Mouse (Mus musculus) adrenal gland, adult (tissue): ENCODE measurements around the gene Map3k7.
"Not testable (repeated sequence)": the region's sequence is repeated elsewhere in the genome, so short reads cannot be mapped to it uniquely, and the experiment has no call there.

Experiments
- DNase-seq, 2 experiments: peaks; one replicate each; pipeline ENCODE4 v3.0.0; 2022 to 2023; ENCODE audit warnings: low spot score in 1 of 2; ENCODE audit not compliant: inconsistent age in 2 of 2

Map3k7 gene

DNA sequence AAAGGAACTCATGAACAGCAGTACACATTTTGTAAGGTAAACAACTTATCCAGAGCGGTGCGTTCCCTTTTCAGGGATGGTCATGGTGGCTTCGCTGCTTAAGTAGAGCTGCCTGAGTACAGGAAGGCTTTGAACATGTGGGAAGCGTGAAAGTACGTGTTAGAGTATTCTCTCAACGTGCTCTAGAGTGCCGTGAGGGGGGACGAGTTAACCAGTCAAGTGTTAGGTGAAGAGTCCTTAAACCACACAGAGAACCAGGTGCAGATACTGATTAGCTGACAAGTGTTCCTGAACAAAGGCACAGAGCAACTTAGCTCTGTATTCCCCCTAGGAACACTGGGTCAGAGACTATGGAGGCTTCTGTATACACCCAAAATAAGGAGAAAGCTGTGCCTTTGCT, 18.0 kb downstream of the Map3k7 start:
- DNase-seq, result no peak

DNA sequence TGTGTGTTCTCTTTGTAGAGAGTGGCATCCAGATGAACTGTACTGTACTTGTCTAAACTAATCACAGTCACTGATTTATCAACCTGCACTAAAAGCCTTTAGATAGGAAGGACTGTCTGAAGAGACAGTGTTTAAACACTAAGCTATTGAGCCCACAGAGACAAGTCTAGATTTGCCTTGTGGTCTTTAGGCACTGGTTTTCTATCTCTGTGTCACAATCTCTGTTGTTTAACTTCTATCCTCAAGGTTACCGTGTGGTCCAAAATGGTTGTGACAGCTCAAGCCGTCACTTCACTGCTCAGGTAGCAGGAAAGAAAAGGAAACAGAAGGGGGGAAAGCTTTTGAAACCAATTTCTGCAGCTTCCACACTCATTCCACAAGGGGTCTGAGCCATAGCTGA, 29.5 kb downstream of the Map3k7 start:
- no peak for DNase-seq

DNA sequence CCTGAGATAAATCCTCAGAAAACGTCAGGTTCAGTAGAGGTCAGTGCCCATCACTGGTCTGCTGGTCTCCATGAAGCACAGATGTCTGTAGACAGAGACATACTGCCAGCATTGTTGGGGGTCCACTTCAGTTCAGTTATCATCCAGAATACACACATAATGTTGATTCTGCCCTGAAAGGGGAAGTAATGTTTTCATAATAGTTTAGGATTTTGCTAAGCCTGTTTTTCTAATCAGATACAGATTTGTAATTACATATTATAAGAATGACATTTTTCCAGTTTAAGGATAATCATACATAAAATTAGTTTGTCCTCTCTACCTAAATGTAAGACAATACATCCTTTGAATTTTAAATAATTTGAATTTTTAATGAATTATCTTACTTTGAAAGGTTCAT, 30.0 kb downstream of the Map3k7 start:
- no peak for DNase-seq

DNA sequence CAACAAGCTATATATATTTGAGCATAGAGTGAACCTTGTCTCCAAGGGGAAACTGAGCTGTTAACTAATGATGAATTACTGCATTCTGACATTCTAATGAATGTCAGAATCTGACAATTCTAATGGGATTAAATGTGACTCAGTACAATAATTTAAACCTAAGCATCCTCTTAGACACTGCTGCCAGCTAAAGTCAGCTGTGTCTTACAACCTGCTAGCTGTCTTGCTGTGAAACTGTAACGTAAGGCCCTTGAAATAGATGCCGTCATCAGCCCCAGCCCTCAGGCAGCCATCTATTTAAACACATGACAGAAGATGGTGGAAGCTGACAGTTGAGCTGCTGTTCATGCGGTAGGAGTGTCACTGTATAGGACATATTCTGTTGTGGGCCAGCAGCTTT, 37.6 kb downstream of the Map3k7 start:
- no peak for DNase-seq

DNA sequence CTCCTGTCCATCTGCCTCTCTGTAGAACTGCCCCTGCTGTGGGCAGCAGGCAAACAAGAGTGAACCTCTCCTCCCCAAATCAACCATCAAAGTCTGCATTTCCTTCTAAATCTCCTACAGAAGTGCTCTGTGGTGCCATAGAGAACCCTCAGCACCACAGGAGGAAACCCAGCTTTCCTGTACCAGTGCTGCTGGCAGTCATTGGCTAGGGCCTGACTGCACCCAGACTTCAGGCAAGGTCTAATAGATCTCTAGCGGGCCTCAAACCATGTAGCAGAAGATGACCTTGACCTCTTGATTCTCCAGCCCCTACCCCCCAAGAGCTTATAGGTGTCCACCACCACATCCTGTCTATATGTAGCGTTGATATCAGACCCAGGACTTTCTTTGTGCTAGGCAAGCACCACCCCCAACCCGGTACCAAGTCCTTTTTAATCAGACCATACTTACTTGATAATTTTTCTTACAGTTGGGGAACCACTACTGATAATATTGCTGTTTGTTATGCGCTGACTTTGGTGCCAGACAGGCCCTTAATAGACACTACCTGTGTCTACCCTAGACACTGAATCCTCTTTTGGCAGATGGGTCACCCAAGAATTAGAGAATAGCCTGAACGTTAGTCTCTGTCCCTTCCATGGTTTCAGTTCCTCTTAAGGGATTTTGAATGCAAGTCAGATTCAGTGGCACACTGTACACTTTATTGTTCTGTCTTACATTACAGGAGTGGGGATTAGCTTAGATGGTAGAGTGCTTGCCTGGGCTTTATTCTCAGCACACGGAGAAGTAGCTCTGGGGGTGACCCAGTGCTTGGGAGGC, 41.1 kb downstream of the Map3k7 start:
- no peak for DNase-seq

DNA sequence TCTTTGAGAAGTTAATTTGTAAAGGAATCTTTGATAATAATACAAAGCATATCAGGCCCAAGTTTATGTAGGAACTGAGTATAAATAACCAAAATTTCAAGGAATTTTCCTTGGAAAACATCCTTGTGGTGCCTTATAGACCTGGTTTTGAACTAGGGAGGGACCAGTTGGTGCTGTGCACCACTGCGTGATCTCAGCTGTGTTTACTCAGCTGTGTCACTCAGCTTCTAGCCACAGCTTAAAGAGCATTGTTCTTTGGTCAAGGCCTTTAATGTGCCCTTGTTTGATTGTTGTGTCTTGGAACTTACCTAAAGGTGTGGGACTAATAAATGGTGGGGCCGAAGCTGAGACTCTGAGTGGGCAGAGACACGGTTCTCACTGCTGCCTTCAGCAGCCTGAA, 43.3 kb downstream of the Map3k7 start:
- no peak for DNase-seq

DNA sequence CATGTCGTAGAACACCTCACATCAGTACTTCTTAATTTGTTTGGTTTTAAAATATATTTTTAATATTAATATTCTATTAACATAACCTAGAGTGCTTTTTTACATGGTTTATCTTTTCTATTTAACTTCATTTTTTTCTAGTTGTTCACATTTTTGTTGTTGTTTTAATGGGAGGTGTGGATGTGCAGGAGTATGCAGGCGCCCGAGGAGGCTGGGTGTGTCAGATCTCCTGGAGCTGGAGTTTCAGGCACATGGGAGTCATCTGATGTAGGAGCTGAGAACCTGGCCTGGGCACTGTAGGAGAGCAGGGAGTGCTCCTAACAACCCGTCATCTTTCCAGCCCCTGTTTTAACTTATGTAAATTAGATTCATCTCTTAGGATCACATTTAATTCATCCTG, 44.2 kb downstream of the Map3k7 start:
- no peak for DNase-seq

DNA sequence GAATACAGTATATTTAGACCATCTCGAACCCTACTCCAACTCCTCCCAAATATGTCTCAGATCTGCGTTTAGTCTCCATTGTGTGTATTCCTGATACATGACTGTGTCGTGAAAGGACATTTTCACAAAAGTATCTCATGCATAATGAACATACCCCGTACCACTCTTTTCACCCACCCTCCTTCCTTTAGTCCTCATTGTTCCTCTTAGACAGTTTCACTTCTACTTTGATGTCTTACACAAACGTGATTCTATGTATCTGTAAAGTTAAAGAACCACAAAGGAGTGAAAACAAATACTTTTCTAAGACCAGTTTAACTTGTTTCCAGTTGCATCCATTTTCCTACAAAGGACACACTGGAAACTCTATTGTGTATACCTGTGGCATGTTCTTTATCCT, 46.9 kb downstream of the Map3k7 start:
- no peak for DNase-seq

DNA sequence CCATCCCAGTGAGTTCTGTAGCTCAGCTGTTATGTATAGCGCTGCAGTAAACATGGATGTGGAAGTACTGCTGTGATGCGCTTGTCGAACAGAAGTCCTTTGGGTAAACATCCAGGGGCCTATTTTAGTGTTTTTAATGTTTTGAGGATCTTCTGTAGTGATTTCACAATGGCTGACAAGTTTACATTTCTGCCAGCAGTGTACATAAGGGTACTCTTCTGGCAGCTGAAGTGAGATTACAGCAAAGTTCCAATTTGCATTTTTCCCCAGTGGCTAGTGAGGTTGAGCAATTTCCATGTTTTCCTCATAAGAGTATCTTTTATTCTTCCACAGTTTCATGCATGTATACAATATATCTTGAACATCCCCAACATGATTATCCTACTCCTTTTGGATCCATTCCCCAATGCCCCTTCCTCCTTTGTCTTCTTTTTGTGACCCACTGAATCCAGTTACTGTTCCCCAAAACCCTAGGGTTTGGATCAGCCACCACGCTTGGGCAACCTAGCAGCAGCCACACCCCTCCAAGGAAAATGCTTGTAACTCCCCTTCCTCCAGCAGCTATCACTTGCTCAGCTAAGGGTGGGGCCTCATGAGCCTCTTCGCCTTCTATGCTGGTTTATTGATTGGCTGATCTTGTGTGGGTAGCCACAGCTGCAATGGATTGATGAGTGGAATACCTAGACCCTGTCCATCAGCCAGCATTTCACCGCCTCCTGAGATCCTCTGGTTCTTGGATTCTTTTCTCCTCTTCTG, 47.5 kb downstream of the Map3k7 start:
- DNase-seq, result no peak

DNA sequence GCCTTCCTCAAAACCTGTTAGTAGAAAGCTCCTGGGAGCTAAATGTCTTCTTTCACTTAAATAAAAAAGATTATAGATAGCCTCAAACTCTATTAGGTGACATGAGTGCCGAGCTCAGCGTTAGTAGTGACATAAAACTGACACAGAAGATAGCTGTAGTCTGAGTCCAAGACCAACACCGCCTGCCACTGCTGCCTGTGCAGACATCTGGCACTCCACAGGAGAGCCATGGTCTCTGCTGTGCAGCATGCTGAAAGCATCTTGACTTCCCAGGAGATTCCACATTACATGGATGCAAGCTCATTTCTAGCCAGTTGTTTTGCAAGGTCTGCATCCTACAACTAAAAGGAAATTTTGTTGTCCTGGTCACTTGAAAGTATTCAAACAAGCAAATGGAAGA, 57.2 kb downstream of the Map3k7 start:
- DNase-seq, result no peak

DNA sequence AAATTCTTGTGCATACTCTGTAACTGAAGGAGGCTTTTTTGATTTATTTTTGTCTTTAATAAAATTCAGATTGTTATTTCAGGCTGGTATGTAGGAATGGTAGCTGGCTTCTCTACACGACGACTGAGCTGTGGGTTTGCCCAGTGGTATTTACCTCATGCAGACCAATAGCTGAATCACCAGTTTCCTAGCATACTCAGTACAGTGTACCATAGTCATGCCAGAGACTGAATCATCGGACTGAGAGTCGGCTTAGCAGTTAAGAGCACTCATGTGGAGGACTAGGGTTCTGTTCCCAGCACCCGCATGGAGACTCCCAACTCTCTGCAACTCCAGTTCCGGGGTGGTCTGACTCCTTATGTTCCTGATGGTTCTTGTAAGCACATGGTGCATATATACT, 58.4 kb downstream of the Map3k7 start:
- DNase-seq, result no peak

DNA sequence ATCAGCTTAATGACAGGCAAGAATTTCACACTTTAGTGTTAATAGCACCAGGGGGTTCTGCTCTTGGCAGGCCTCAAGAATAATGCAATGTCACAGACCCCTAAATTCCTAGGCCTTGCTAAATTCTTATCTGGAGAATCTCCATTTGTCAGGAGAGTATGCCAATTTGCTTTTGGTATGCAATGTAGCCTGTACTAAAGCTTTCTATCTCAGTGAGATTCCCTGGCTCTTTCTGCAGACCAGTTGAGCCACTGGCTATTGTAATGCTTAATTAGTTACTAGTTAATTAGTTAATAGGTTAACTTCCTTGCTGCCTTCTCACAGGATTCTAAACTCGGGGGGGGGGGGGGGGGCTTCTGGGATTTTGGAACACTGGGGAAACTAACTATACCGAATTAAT, 60.3 kb downstream of the Map3k7 start:
- DNase-seq, result not testable (repeated sequence)

DNA sequence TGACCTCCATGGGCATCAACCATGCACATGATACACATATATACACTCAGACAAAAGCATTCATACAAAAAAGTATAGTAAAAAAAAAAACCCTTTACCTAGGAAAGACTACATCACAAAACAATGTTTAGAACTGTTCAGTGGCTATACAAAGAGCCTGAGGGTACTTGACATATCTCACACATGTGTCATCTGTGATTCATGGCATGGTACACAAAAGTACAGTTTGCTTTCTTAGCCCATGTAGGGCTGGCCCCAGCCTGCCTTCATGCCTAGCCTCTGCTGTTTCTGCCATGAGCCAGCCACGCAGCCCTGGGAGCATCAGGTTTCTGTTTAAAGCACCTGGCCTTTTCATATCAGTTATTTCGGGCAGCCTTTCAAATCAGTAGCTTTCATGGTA, 61.2 kb downstream of the Map3k7 start:
- DNase-seq, result no peak

DNA sequence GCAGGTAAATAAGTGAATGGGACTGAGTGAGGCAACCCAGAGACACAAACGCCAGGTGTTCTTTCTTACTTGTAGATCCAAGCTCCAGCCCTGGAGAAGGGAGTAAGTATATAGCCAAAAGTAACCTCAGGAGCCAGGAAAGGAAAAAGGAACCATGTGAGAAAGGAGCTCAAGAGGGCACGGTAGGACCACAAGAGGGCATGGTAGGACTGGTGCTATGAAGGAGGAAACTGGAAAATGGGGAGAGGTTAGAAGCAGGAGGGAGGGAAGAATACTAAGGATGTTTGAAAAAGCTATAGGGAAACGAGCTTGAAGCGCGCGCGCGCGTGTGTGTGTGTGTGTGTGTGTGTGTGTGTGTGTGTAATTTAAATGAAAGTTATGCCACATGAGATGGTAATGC, 63.2 kb downstream of the Map3k7 start:
- no peak for DNase-seq

DNA sequence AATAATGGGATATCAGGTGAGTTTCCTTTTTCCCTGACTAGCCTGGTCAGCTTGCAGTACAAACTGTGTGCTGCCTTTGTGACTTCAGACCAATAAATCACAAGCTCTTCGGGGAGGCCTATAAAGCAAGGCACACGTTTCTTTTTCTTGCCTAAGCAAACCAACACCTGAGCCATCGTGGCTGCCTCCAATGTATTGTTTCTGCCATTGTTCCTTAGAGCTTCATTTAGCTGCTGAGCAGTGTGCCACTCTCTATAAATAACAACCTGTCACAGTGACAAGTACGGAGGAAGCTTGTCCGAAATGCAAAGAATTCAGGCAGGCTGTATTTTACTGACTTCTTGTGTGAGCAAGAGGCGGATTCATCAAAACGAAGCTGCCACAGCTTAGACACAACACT, 73.4 kb downstream of the Map3k7 start:
- no peak for DNase-seq

DNA sequence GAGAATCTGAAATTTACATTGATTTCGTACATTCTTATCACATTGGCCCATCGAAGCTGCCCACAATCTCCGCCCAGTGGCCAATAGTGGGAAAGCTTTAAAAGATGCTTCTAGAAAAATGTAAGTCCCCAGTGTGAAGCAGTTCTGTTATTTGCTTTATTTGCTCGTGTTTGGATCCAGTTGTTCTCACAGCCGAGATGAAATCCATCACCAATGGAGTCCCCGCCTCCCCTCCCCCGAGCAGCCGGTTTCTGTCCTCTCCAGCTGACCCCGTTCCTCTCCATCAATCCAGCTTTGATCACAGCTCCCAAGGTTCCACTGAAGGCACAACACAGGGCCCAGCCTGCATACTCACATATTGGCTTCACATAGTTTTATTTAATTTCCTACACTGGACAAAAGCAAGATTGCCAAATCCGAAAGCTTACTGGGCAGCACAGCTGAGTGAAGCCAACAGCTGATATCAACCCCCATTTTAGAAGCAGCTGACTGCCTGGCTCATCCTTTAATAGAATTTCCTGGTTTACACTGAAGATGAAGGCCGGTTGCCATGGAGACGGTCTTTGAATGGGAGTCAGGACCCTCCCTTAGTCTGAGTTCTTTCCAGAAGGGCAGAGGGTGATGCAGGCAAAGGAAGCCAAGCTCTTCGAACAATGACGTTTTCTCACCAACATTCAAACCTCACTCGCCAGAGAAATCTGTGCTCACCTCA, 78.0 kb downstream of the Map3k7 start:
- DNase-seq, result no peak

DNA sequence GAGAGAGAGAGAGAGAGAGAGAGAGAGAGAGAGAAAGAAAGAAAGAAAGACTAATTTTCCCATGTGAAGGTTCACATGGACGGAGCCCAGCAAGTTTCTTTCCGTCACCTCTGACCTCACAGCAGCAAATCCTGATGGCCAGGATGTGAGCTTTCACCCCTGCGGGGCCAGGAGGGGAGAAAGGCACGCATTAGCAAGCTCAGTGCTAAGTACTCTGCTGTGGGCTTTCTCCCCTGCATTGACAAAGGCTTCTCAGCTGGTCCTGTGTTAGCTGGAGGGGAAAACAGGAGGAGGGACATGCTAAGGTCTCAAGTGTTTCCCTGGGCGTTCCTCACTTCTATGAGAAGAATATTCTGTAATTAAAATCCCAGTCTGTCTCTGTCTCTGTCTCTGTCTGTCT, 81.3 kb downstream of the Map3k7 start:
- DNase-seq, result no peak

DNA sequence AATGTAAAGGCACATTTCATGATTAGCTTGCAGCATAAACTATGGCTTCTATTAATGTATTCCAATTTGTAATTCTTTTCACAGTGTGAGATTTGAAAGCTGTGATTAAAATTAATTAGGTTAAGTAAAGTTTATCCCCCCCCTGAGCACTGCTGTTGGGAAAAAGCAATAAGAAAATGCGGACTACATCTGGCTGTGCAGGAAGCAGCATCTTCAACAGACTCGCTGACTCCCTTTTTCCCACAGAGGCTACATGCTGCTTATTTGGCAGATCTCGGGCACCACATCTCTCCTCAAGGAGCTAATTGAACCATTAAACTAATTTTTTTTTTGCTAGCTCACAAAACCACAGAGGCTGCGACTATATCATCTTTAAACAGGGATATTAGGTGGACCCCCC, 85.9 kb downstream of the Map3k7 start:
- no peak for DNase-seq

DNA sequence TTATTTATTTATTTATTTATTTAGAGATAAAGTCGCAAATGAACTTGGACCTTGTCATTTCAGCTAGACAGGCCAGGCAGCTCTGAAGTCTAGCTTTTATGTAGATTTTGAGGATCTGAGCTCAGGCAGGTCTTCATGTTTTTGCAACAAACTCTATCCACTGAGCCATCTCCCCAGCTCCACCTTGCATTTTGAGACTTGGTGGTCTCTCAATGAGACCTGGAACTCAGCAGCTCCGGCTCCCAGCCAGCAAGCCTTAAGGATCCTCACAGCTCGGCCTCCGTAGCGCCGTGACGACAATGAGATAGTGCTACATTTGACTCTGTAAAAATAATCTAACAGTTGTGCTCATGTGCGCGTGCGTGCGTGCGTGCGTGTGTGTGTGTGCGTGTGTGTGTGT, 89.3 kb downstream of the Map3k7 start:
- DNase-seq, result no peak

DNA sequence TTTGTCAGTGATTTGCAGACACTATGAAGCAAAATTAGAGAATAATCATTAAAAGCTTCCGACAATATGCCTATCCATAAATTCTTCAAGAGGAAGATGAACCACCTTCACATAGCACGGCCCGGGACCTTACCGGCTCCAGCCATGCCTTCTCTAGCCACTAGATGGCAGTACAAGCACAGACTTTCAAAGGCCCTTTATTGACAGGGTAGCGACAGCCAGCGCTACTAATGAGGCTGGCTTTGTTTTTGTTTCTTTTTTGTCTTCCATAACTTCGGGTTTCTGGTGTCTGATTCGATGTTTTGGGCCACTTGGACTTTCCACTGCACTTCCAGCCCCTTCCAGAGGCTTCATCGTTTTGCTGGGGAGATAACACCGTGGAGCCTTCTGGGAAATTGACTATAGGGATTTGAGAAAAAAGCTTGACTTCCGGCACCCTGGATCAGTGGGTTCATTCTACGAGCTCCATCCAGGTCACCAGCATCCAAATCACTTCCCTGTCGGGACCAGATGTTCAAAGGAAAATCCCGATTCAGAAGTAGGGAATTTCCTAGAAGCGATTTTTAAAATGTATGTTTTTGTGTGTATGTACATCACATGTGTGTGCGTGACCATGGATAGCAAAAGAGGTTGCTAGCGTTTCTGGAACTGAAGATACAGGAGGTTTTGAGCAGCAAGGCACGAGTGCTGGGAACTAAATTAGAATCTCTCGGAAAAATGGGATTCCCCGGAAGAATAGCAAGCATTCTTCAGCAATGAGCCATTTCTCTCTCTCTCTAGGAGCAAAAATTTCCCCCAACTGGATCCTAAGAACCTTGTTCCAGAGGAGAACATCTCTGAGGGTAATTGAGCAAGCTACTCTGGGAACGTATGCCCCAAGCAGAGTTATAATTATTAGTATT, 91.5 kb downstream of the Map3k7 start:
- DNase-seq, result peak; percentile 75 to 94

DNA sequence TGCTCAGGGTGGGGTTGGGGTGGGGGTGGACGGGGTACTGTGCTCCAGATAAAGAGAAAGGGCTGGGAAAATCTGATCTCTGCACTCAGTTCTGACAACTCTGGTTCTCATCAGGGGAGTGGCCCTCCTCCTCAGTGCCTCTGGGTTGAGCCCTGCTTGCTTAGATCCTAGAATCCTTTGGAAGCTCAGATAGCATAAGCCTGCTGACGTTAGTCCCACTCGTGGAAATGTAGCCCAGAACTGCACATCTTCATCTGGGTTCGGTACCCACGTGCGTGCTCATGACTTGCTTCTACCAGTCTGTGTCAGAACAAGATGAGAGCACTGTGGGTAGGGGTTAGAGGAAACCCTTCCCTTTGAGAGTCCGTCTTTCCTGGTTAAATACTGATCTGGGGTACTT, 92.5 kb downstream of the Map3k7 start:
- no peak for DNase-seq
